Comparison of ENCODE assay signal across 10 mouse cellular contexts in genomic region chr17:48095718-48096121, GRCm38 (mm10). TPM values are rescaled to one million over a fixed set of nuclear protein-coding genes. Genes with fewer than 3 reads are reported as not detected.
DNase-seq lines count a peak whose midpoint lies in the region; ATAC-seq lines count a peak whose summit lies in the region.
"Had no signal": no experiment of that assay in that cellular context is flagged by ENCODE, and none has a peak within 500 bp of the region (broad histone marks: within the 10 kb centered on the region; RNA-seq: fewer than 3 reads in every experiment).

No protein-coding gene starts in this region.

- ATAC-seq in kidney, embryonic 15.5 days (replicated peaks; ENCODE audit: low FRiP score) = no peak
- no peak for ATAC-seq in hindbrain, embryonic 14.5 days (ENCODE audit: low FRiP score)
- ATAC-seq in monocyte, adult 5-6 weeks (replicated peaks; ENCODE audit: insufficient number of reproducible peaks, low FRiP score, low TSS enrichment, poor library complexity, severe bottlenecking) = no peak
- ATAC-seq: Patski had no signal

- peaks cover 4% of the 10 kb centered on the region; the same call in 1 of the 2 replicates for H3K9me3 ChIP-seq in kidney, embryonic 15.5 days (replicated peaks)
- H3K9me3 ChIP-seq in hindbrain, embryonic 14.5 days (ENCODE audit: control insufficient read depth, low read length) = no peaks in the 10 kb centered on the region

- H3K4me1 ChIP-seq in kidney, embryonic 15.5 days = peaks cover 61% of the 10 kb centered on the region
- H3K4me1 ChIP-seq in hindbrain, embryonic 14.5 days (replicated peaks; ENCODE audit: control insufficient read depth, insufficient read depth, low read length) = peaks cover 16% of the 10 kb centered on the region

- peaks cover 67% of the 10 kb centered on the region for H3K27me3 ChIP-seq in kidney, embryonic 15.5 days
- peaks cover 72% of the 10 kb centered on the region for H3K27me3 ChIP-seq in hindbrain, embryonic 14.5 days (ENCODE audit: control insufficient read depth, insufficient read depth, low read length)

- peak overlapping the region; percentile 67 for H3K4me2 ChIP-seq in kidney, embryonic 15.5 days
- peak overlapping the region; percentile 27 for H3K4me2 ChIP-seq in hindbrain, embryonic 14.5 days (replicated peaks)

- no peak overlapping the region for H3K27ac ChIP-seq in kidney, embryonic 15.5 days
- no peak overlapping the region for H3K27ac ChIP-seq in hindbrain, embryonic 14.5 days

- H3K9ac ChIP-seq in kidney, embryonic 15.5 days = no peak overlapping the region
- no peak overlapping the region for H3K9ac ChIP-seq in hindbrain, embryonic 14.5 days

- WGBS in kidney, embryonic 15.5 days = under 1% methylated on average over 26 of the region's 26 CpGs
- under 1% methylated on average over 26 of the region's 26 CpGs for WGBS in hindbrain, embryonic 14.5 days

- no peaks in the 10 kb centered on the region for H3K36me3 ChIP-seq in kidney, embryonic 15.5 days
- no peaks in the 10 kb centered on the region for H3K36me3 ChIP-seq in hindbrain, embryonic 14.5 days (replicated peaks; ENCODE audit: control insufficient read depth, insufficient read depth)

- no peak for DNase-seq in kidney, adult 9 months
- DNase-seq in embryo, embryonic 9.5 days (ENCODE audit: extremely low spot score) = peak; percentile 76
- DNase-seq in hindbrain, embryonic 14.5 days (ENCODE audit: low spot score) = no peak
- DNase-seq in neural tube, embryonic 10.5 days (ENCODE audit: extremely low spot score, low spot score) = peak; percentile 79
- DNase-seq in natural killer cell, adult 2 months (ENCODE audit: low spot score in 2 of 2) = no peak
- no peak for DNase-seq in adrenal gland, postnatal 25 days

- peak overlapping the region; percentile 14 for H3K4me3 ChIP-seq in kidney, embryonic 15.5 days (replicated peaks)
- no peak overlapping the region for H3K4me3 ChIP-seq in hindbrain, embryonic 14.5 days (replicated peaks; ENCODE audit: low read length)

RNA-seq across cellular contexts. Expression of gene 1700067P10Rik, which starts 6.6 kb away (rescaled TPM):
- not detected in 2 replicates for polyA plus RNA-seq in kidney, embryonic 15.5 days (2015; fragmentation: Nextera tagmentation; extraction: Ambion mirVana)
- 0.18 TPM in 1 of 2 replicates, not detected in the other for polyA plus RNA-seq in hindbrain, embryonic 14.5 days (2014; fragmentation: Nextera tagmentation; extraction: Ambion mirVana)
- total RNA-seq in monocyte, adult 5-6 weeks (2017) = not detected in 3 replicates
- total RNA-seq in adrenal gland, postnatal 25 days (2021) = not detected in 2 replicates
- total RNA-seq: megakaryocyte-erythroid progenitor cell, adult 5-6 weeks had no signal
- polyA plus RNA-seq: Patski had no signal

RNA-seq across cellular contexts. Expression of gene 9830107B12Rik, which starts 50.3 kb away (rescaled TPM):
- polyA plus RNA-seq in kidney, embryonic 15.5 days (2015; fragmentation: Nextera tagmentation; extraction: Ambion mirVana) = not detected in 2 replicates
- not detected in 2 replicates for polyA plus RNA-seq in hindbrain, embryonic 14.5 days (2014; fragmentation: Nextera tagmentation; extraction: Ambion mirVana)
- total RNA-seq in monocyte, adult 5-6 weeks (2017) = 1.1 to 8.9 TPM (median 6.9 TPM) in 3 replicates
- not detected in 2 replicates for total RNA-seq in adrenal gland, postnatal 25 days (2021)
- total RNA-seq: megakaryocyte-erythroid progenitor cell, adult 5-6 weeks had no signal
- polyA plus RNA-seq: Patski had no signal

RNA-seq across cellular contexts. Expression of gene 1700122O11Rik, which starts 57.6 kb away (rescaled TPM):
- not detected in 2 replicates for polyA plus RNA-seq in kidney, embryonic 15.5 days (2015; fragmentation: Nextera tagmentation; extraction: Ambion mirVana)
- not detected in 2 replicates for polyA plus RNA-seq in hindbrain, embryonic 14.5 days (2014; fragmentation: Nextera tagmentation; extraction: Ambion mirVana)
- total RNA-seq in monocyte, adult 5-6 weeks (2017) = not detected in 3 replicates
- total RNA-seq in adrenal gland, postnatal 25 days (2021) = not detected in 2 replicates
- total RNA-seq: megakaryocyte-erythroid progenitor cell, adult 5-6 weeks had no signal
- polyA plus RNA-seq: Patski had no signal

Comparison
In these comparisons a context has a peak if more than half of its experiments do, and no peak if none do; other contexts are left out.
1. DNase-seq: peak in embryo, embryonic 9.5 days (single experiment) and neural tube, embryonic 10.5 days (single experiment); none in kidney, adult 9 months (single experiment), hindbrain, embryonic 14.5 days (single experiment), natural killer cell, adult 2 months (0 of 2) and adrenal gland, postnatal 25 days (single experiment).